Mouse (Mus musculus): ENCODE measurements around the gene Sult2b1. TPM values are rescaled to one million over a fixed set of nuclear protein-coding genes. Genes with fewer than 3 reads are reported as not detected.

The Sult2b1 gene
- total RNA-seq (2012; rRNA removed): 1.6 and 2.1 TPM in 2 replicates

- TF ChIP-seq CHD2 (IDR thresholded peaks at IDR 0.05; ENCODE audit: low read depth, low read length) (no peak), HCFC1 (IDR thresholded peaks at IDR 0.05; ENCODE audit: borderline replicate concordance, insufficient read depth, low read length) (no peak), MAFK (IDR thresholded peaks at IDR 0.05; ENCODE audit: insufficient read depth, low read depth, low read length) (no peak), ZC3H11A (IDR thresholded peaks at IDR 0.05; ENCODE audit: borderline replicate concordance, low read depth, low read length) (no peak)
- Histone ChIP-seq H3K27ac (ENCODE audit: insufficient read depth, low read depth, low read length, poor library complexity, severe bottlenecking) (no peak within 1 kb of the TSS; the same call in 1 of the 2 replicates), H3K4me1 (ENCODE audit: control insufficient read depth in 2 of 2, insufficient read depth in 2 of 2, low read length in 2 of 2, poor library complexity in 1 of 2) (peaks cover 2 to 17% of the 10 kb centered on the region in 2 experiments; a peak in 3 of 4 replicates), H3K9me3 (ENCODE audit: control insufficient read depth, insufficient read depth, low read depth, low read length) (no peaks in the 10 kb centered on the region), H3K9ac (ENCODE audit: insufficient read depth, low read depth, low read length, poor library complexity, severe bottlenecking) (peak within 1 kb of the TSS; percentile 75), H3K36me3 (ENCODE audit: control insufficient read depth, insufficient read depth, low read length, poor library complexity, severe bottlenecking) (no peaks in the 10 kb centered on the region; the same call in 1 of the 2 replicates), H3K4me3 (ENCODE audit: insufficient read depth in 1 of 2, low read depth in 1 of 2, low read length in 2 of 2, poor library complexity in 1 of 2, severe bottlenecking in 1 of 2) (peak within 1 kb of the TSS; percentile 80 to 89)
- DNase-seq (ENCODE audit: low read depth, low spot score): peak; percentile 66
- in situ Hi-C loops (cut with MboI; ENCODE audit: low sequenced_read_pairs in 2 of 2, unreplicated experiment in 2 of 2): no loop called here
Measured at GRCm38 (mm10) chr7:45784524-45785372, at the start of gene Sult2b1. Gene Sult2b1 (minus strand): TSS chr7:45784669.

- Histone ChIP-seq H3K9ac (ENCODE audit: insufficient read depth, low read depth, low read length, poor library complexity, severe bottlenecking) (peak overlapping the region; percentile 59), H3K36me3 (ENCODE audit: control insufficient read depth, insufficient read depth, low read length, poor library complexity, severe bottlenecking) (peaks cover 3% of the 10 kb centered on the region; the same call in 1 of the 2 replicates), H3K4me1 (ENCODE audit: control insufficient read depth in 2 of 2, insufficient read depth in 2 of 2, low read length in 2 of 2, poor library complexity in 1 of 2) (peaks cover 0 to 6% of the 10 kb centered on the region in 2 experiments; a peak in 2 of 4 replicates), H3K4me3 (ENCODE audit: insufficient read depth in 1 of 2, low read depth in 1 of 2, low read length in 2 of 2, poor library complexity in 1 of 2, severe bottlenecking in 1 of 2) (peak overlapping the region; percentile 54 to 73), H3K27ac (ENCODE audit: insufficient read depth, low read depth, low read length, poor library complexity, severe bottlenecking) (no peak overlapping the region), H3K9me3 (ENCODE audit: control insufficient read depth, insufficient read depth, low read depth, low read length) (no peaks in the 10 kb centered on the region)
- no peak for TF ChIP-seq CHD2 (IDR thresholded peaks at IDR 0.05; ENCODE audit: low read depth, low read length)
- TF ChIP-seq ZC3H11A (IDR thresholded peaks at IDR 0.05; ENCODE audit: borderline replicate concordance, low read depth, low read length): no peak
- no peak for TF ChIP-seq ZNF384 (IDR thresholded peaks at IDR 0.05; ENCODE audit: low read depth, low read length)
- TF ChIP-seq HCFC1 (IDR thresholded peaks at IDR 0.05; ENCODE audit: borderline replicate concordance, insufficient read depth, low read length): no peak
- no peak for TF ChIP-seq MAFK (IDR thresholded peaks at IDR 0.05; ENCODE audit: insufficient read depth, low read depth, low read length)
- no peak for DNase-seq (ENCODE audit: low read depth, low spot score)
- in situ Hi-C loops (cut with MboI; ENCODE audit: low sequenced_read_pairs in 2 of 2, unreplicated experiment in 2 of 2): no loop called here
Measured at GRCm38 (mm10) chr7:45833924-45834323, 49.5 kb upstream of the Sult2b1 start.

DNA sequence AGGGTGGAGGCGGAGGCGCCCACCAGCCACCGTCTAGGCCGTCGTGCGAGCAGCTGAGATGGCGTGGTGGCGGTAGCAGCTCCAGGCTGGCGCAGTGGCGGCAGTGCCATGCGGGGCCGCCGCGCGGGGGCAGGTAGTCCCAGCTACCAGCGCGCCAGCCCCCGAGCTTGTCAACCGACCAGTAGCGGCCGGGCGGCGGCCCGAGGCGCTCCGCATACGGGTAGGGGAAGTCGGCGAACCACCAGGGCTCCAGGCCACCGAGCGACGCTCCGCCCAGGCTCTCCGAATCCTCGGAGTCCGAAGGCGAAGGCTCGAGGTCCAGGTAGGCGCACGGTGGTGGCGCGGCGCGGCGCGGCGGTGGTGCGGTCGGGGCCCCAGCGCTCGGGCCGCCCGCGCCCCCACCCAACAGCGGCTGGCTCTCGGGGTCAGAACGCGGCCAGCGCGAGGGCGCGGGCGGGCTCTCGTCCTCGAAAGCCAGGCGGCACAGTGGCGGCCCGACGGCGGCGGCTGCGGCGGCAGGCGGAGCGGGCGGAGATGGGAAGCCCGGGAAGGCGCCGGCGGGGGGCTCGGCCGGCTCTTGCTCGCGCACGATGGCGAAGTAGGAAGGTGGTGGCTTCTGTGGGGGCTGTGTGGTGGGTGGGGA is 48.8 kb upstream of the Sult2b1 start:
- Histone ChIP-seq H3K4me3 (ENCODE audit: insufficient read depth in 1 of 2, low read depth in 1 of 2, low read length in 2 of 2, poor library complexity in 1 of 2, severe bottlenecking in 1 of 2) (peak overlapping the region; percentile 54 to 73), H3K36me3 (ENCODE audit: control insufficient read depth, insufficient read depth, low read length, poor library complexity, severe bottlenecking) (peaks cover 9% of the 10 kb centered on the region), H3K4me1 (ENCODE audit: control insufficient read depth in 2 of 2, insufficient read depth in 2 of 2, low read length in 2 of 2, poor library complexity in 1 of 2) (peaks cover 0 to 6% of the 10 kb centered on the region in 2 experiments; a peak in 2 of 4 replicates), H3K9ac (ENCODE audit: insufficient read depth, low read depth, low read length, poor library complexity, severe bottlenecking) (peak overlapping the region; percentile 59), H3K27ac (ENCODE audit: insufficient read depth, low read depth, low read length, poor library complexity, severe bottlenecking) (no peak overlapping the region), H3K9me3 (ENCODE audit: control insufficient read depth, insufficient read depth, low read depth, low read length) (no peaks in the 10 kb centered on the region)
- no peak for DNase-seq (ENCODE audit: low read depth, low spot score)
- in situ Hi-C loops (cut with MboI; ENCODE audit: low sequenced_read_pairs in 2 of 2, unreplicated experiment in 2 of 2): no loop called here
- no peak for TF ChIP-seq MAFK (IDR thresholded peaks at IDR 0.05; ENCODE audit: insufficient read depth, low read depth, low read length)
- no peak for TF ChIP-seq HCFC1 (IDR thresholded peaks at IDR 0.05; ENCODE audit: borderline replicate concordance, insufficient read depth, low read length)
- TF ChIP-seq ZC3H11A (IDR thresholded peaks at IDR 0.05; ENCODE audit: borderline replicate concordance, low read depth, low read length): no peak
- no peak for TF ChIP-seq ZNF384 (IDR thresholded peaks at IDR 0.05; ENCODE audit: low read depth, low read length)
- TF ChIP-seq CHD2 (IDR thresholded peaks at IDR 0.05; ENCODE audit: low read depth, low read length): no peak

DNA sequence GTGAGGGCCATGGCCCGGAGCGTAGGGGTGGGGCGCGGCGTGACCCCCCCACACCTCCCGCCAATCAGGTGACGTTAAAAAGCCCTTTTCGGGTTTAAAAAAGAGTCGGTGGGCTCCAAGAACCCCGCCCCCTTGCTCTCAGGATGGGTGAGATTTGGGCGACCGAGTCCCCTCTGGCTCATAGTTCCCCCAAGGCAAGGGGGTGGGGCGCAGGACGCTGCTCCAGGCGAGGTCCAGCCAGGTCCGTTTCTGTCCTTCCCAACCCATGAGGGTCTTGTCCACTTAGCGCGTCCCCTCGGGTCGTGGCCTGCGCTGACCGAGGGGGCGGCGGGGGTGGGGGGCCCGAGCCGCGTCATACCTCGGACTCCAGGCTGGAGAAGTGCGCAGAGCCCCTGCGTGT is 48.0 kb upstream of the Sult2b1 start:
- in situ Hi-C loops (cut with MboI; ENCODE audit: low sequenced_read_pairs in 2 of 2, unreplicated experiment in 2 of 2): no loop called here
- Histone ChIP-seq H3K27ac (ENCODE audit: insufficient read depth, low read depth, low read length, poor library complexity, severe bottlenecking) (no peak overlapping the region), H3K9me3 (ENCODE audit: control insufficient read depth, insufficient read depth, low read depth, low read length) (no peaks in the 10 kb centered on the region), H3K36me3 (ENCODE audit: control insufficient read depth, insufficient read depth, low read length, poor library complexity, severe bottlenecking) (peaks cover 16% of the 10 kb centered on the region), H3K9ac (ENCODE audit: insufficient read depth, low read depth, low read length, poor library complexity, severe bottlenecking) (no peak overlapping the region), H3K4me1 (ENCODE audit: control insufficient read depth in 2 of 2, insufficient read depth in 2 of 2, low read length in 2 of 2, poor library complexity in 1 of 2) (peaks cover 0 to 6% of the 10 kb centered on the region in 2 experiments; a peak in 2 of 4 replicates), H3K4me3 (ENCODE audit: insufficient read depth in 1 of 2, low read depth in 1 of 2, low read length in 2 of 2, poor library complexity in 1 of 2, severe bottlenecking in 1 of 2) (peak overlapping the region; percentile 45 to 73; a peak in 3 of 4 replicates)
- TF ChIP-seq CHD2 (IDR thresholded peaks at IDR 0.05; ENCODE audit: low read depth, low read length): no peak
- no peak for TF ChIP-seq MAFK (IDR thresholded peaks at IDR 0.05; ENCODE audit: insufficient read depth, low read depth, low read length)
- TF ChIP-seq ZNF384 (IDR thresholded peaks at IDR 0.05; ENCODE audit: low read depth, low read length): no peak
- TF ChIP-seq ZC3H11A (IDR thresholded peaks at IDR 0.05; ENCODE audit: borderline replicate concordance, low read depth, low read length): no peak
- no peak for TF ChIP-seq HCFC1 (IDR thresholded peaks at IDR 0.05; ENCODE audit: borderline replicate concordance, insufficient read depth, low read length)
- no peak for DNase-seq (ENCODE audit: low read depth, low spot score)

Measured in ES-E14 (cell line).